9 mouse cellular contexts compared by ENCODE assay signal in the genomic region with DNA sequence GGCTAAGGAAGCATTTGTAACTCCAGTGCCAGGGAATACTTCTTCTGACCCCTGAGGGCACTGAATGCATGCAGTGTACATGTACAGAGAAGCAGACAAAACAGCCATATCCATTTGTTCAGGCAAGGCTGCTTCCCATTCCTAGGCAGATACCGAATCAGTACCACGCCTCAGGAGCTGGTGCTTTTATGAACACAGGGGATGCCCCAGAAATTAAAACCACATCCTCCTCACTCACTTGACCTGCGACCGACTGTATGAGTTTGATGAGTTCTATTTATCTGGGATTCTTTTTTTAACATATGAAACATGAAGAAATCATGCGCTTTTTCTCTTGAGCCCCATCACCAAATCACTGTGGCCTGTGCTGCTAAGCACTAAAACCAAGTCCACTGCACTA. TPM values are rescaled to one million over a fixed set of nuclear protein-coding genes. Genes with fewer than 3 reads are reported as not detected.
DNase-seq lines count a peak whose midpoint lies in the region; ATAC-seq and TF ChIP-seq lines count a peak whose summit lies in the region.
"Had no signal": no experiment of that assay in that cellular context is flagged by ENCODE, and none has a peak within 500 bp of the region (broad histone marks: within the 10 kb centered on the region; RNA-seq: fewer than 3 reads in every experiment).

No protein-coding gene starts in this region.

- intact Hi-C loops in left cerebral cortex, postnatal 4 days (cut with DNase I) = loop anchor here (2.0 to 5.0 kb wide), 2 partner anchors 44 to 105 kb away; a partner anchor contains a TSS

- no peak for ATAC-seq in heart, embryonic 15.5 days (replicated peaks; ENCODE audit: insufficient number of reproducible peaks, insufficient read depth, low FRiP score, low read depth)
- ATAC-seq in inflammation-experienced regulatory T-cells, adult 6 months = peak; percentile 51
- no peak for ATAC-seq in midbrain, postnatal 0 days (ENCODE audit: low FRiP score)
- ATAC-seq in monocyte, adult 5-6 weeks (replicated peaks; ENCODE audit: insufficient number of reproducible peaks, low FRiP score, low TSS enrichment, poor library complexity, severe bottlenecking) = no peak

- peaks cover 6% of the 10 kb centered on the region for H3K4me1 ChIP-seq in heart, embryonic 15.5 days (replicated peaks)
- H3K4me1 ChIP-seq in brown adipose tissue, adult 24 weeks (ENCODE audit: control insufficient read depth, insufficient read depth, insufficient read length, low read length) = no peaks in the 10 kb centered on the region; the same call in 1 of the 2 replicates
- H3K4me1 ChIP-seq in midbrain, postnatal 0 days (ENCODE audit: insufficient read depth, low read length) = no peaks in the 10 kb centered on the region

- H3K27me3 ChIP-seq in heart, embryonic 15.5 days = no peaks in the 10 kb centered on the region
- no peaks in the 10 kb centered on the region for H3K27me3 ChIP-seq in midbrain, postnatal 0 days (ENCODE audit: insufficient read depth, low read length)

- peak overlapping the region; percentile 75 for H3K4me3 ChIP-seq in heart, embryonic 15.5 days
- peak overlapping the region; percentile 15; the same call in 1 of the 2 replicates for H3K4me3 ChIP-seq in brown adipose tissue, adult 24 weeks (ENCODE audit: insufficient read depth, low read depth, low read length)
- H3K4me3 ChIP-seq in midbrain, postnatal 0 days (ENCODE audit: low read depth, low read length) = peak overlapping the region; percentile 58; the same call in 1 of the 2 replicates

- H3K27ac ChIP-seq in heart, embryonic 15.5 days = no peak overlapping the region
- H3K27ac ChIP-seq in brown adipose tissue, adult 24 weeks (replicated peaks; ENCODE audit: low read depth, low read length) = peak overlapping the region; percentile 95; the same call in 1 of the 2 replicates
- H3K27ac ChIP-seq in midbrain, postnatal 0 days (ENCODE audit: low read depth, low read length) = no peak overlapping the region

- H3K36me3 ChIP-seq in heart, embryonic 15.5 days = no peaks in the 10 kb centered on the region
- no peaks in the 10 kb centered on the region for H3K36me3 ChIP-seq in midbrain, postnatal 0 days (ENCODE audit: insufficient read depth, low read length)

- peak overlapping the region; percentile 55 for H3K4me2 ChIP-seq in heart, embryonic 15.5 days
- peak overlapping the region; percentile 49 for H3K4me2 ChIP-seq in midbrain, postnatal 0 days (ENCODE audit: low read depth, low read length, poor library complexity, severe bottlenecking)

- no peak for DNase-seq in heart, adult 9 months (ENCODE audit: low spot score in 2 of 2)
- no peak for DNase-seq in midbrain, postnatal 0 days (ENCODE audit: low spot score)
- DNase-seq in kidney, adult 18-20 months = no peak
- no peak for DNase-seq in left cerebral cortex, postnatal 4 days
- DNase-seq: layer of hippocampus, postnatal 36 days had no signal

- no peak overlapping the region for H3K9ac ChIP-seq in heart, embryonic 15.5 days
- H3K9ac ChIP-seq in midbrain, postnatal 0 days (replicated peaks; ENCODE audit: low read length, poor library complexity, severe bottlenecking) = no peak overlapping the region

- WGBS in heart, embryonic 15.5 days = 56% methylated on average over 5 of the region's 5 CpGs
- WGBS in midbrain, postnatal 0 days = 81% methylated on average over 5 of the region's 5 CpGs

- no peak for TF ChIP-seq CTCF in midbrain, postnatal 0 days (IDR thresholded peaks at IDR 0.05)

- no peaks in the 10 kb centered on the region for H3K9me3 ChIP-seq in heart, embryonic 15.5 days (replicated peaks)
- no peaks in the 10 kb centered on the region for H3K9me3 ChIP-seq in midbrain, postnatal 0 days (ENCODE audit: low read length)

RNA-seq across cellular contexts. Expression of a gene that starts 1.7 kb away (rescaled TPM):
- polyA plus RNA-seq in heart, embryonic 15.5 days (2015; fragmentation: Nextera tagmentation; extraction: Ambion mirVana) = 12.6 and 13.9 TPM in 2 replicates
- 5.0 and 6.3 TPM in 2 replicates for polyA plus RNA-seq in brown adipose tissue, adult 24 weeks (2012; ENCODE audit: insufficient read depth, insufficient read length, missing spikeins)
- 10 to 100 TPM; 13.2 to 19.5 (median 18.1) TPM for polyA plus RNA-seq in inflammation-experienced regulatory T-cells, adult 6 months (2017; shearing (Covaris generic))
- 16.4 and 24.3 TPM in 2 replicates for total RNA-seq in midbrain, postnatal 0 days (2014; rRNA removed)
- 18.9 and 23.4 TPM in 2 replicates for polyA plus RNA-seq in midbrain, postnatal 0 days (2015; fragmentation: Nextera tagmentation; extraction: Ambion mirVana)
- total RNA-seq in monocyte, adult 5-6 weeks (2017) = 11.7 to 15.9 TPM (median 11.7 TPM) in 3 replicates
- 10 to 100 TPM; 46.4 to 48.6 TPM for total RNA-seq in left cerebral cortex, postnatal 4 days (2021)

RNA-seq across cellular contexts. Expression of a gene that starts 28.0 kb away (rescaled TPM):
- 2.6 and 2.9 TPM in 2 replicates for polyA plus RNA-seq in heart, embryonic 15.5 days (2015; fragmentation: Nextera tagmentation; extraction: Ambion mirVana)
- 0.71 and 1.5 TPM in 2 replicates for polyA plus RNA-seq in brown adipose tissue, adult 24 weeks (2012; ENCODE audit: insufficient read depth, insufficient read length, missing spikeins)
- polyA plus RNA-seq in inflammation-experienced regulatory T-cells, adult 6 months (2017; shearing (Covaris generic)) = 1 to 10 TPM; 4.8 to 7.6 (median 5.0) TPM
- 0.82 and 2.9 TPM in 2 replicates for total RNA-seq in midbrain, postnatal 0 days (2014; rRNA removed)
- polyA plus RNA-seq in midbrain, postnatal 0 days (2015; fragmentation: Nextera tagmentation; extraction: Ambion mirVana) = 1.6 and 2.1 TPM in 2 replicates
- 0.86 to 7.4 TPM (median 4.1 TPM) in 3 replicates for total RNA-seq in monocyte, adult 5-6 weeks (2017)
- total RNA-seq in left cerebral cortex, postnatal 4 days (2021) = not detected
- total RNA-seq: layer of hippocampus, postnatal 36 days had no signal

Comparison
In these comparisons a context has a peak if more than half of its experiments do, and no peak if none do; other contexts are left out.
1. H3K4me3 ChIP-seq: peak in every context shown above with its lines; median percentile 75 in heart, embryonic 15.5 days; 58 in midbrain, postnatal 0 days; 15 in brown adipose tissue, adult 24 weeks.